Mouse (Mus musculus): ENCODE results near the gene Psmg3. TPM values are rescaled to one million over a fixed set of nuclear protein-coding genes. Genes with fewer than 3 reads are reported as not detected.
A peak's percentile ranks its signal among the peaks of the same experiment; 100 is the strongest.

Gene Psmg3
- total and polyA plus RNA-seq, 2 experiments from 2014 or later, result 23.6 to 60.6 TPM

GRCm38 (mm10) chr5:139801231-139801630 is 25.5 kb downstream of the Psmg3 start:
- 96% methylated on average over 8 of the region's 8 CpGs for WGBS
- no peaks in the 10 kb centered on the region for H3K9me3 ChIP-seq (ENCODE audit: low read length)
- no peak overlapping the region for H3K4me2 ChIP-seq (ENCODE audit: low read depth, low read length)
- H3K4me1 ChIP-seq (ENCODE audit: insufficient read depth, low read length), result peaks cover 28% of the 10 kb centered on the region
- H3K27ac ChIP-seq, result no peak overlapping the region
- no peak for DNase-seq (ENCODE audit: low spot score)
- no peaks in the 10 kb centered on the region for H3K27me3 ChIP-seq (ENCODE audit: insufficient read depth, low read length)
- H3K4me3 ChIP-seq (ENCODE audit: low read length), result no peak overlapping the region
- no peak for TF ChIP-seq CTCF (IDR thresholded peaks at IDR 0.05; ENCODE audit: low read depth)
- no peak overlapping the region for H3K9ac ChIP-seq (replicated peaks; ENCODE audit: low read length)
- peaks cover 16% of the 10 kb centered on the region; the same call in 1 of the 2 replicates for H3K36me3 ChIP-seq (ENCODE audit: insufficient read depth, low read length)
- no peak for ATAC-seq

- no peak overlapping the region for H3K9ac ChIP-seq (replicated peaks; ENCODE audit: low read length)
These were observed 26.7 kb downstream of the Psmg3 start for GRCm38 (mm10) chr5:139799801-139800590.

GRCm38 (mm10) chr5:139799041-139799440 is 27.6 kb downstream of the Psmg3 start:
- H3K36me3 ChIP-seq (ENCODE audit: insufficient read depth, low read length), result peaks cover 16% of the 10 kb centered on the region; the same call in 1 of the 2 replicates
- no peaks in the 10 kb centered on the region for H3K27me3 ChIP-seq (ENCODE audit: insufficient read depth, low read length)
- no peak overlapping the region for H3K4me3 ChIP-seq (ENCODE audit: low read length)
- TF ChIP-seq CTCF (IDR thresholded peaks at IDR 0.05; ENCODE audit: low read depth), result no peak
- H3K27ac ChIP-seq, result no peak overlapping the region; the same call in 1 of the 2 replicates
- H3K9me3 ChIP-seq (ENCODE audit: low read length), result no peaks in the 10 kb centered on the region
- ATAC-seq (no peak), DNase-seq (ENCODE audit: low spot score) (no peak)
- no peak overlapping the region for H3K9ac ChIP-seq (replicated peaks; ENCODE audit: low read length)
- H3K4me2 ChIP-seq (ENCODE audit: low read depth, low read length), result peak overlapping the region; percentile 58; the same call in 1 of the 2 replicates
- H3K4me1 ChIP-seq (ENCODE audit: insufficient read depth, low read length), result peaks cover 28% of the 10 kb centered on the region
- 86% methylated on average over 9 of the region's 9 CpGs for WGBS

More at GRCm38 (mm10) chr5:139799801-139800590, 26.7 kb downstream of the Psmg3 start:
- DNase-seq (ENCODE audit: low spot score) (no peak), ATAC-seq (no peak)
- H3K4me3 ChIP-seq (ENCODE audit: low read length), result no peak overlapping the region
- H3K36me3 ChIP-seq (ENCODE audit: insufficient read depth, low read length), result peaks cover 16% of the 10 kb centered on the region; the same call in 1 of the 2 replicates
- 87% methylated on average over 33 of the region's 33 CpGs for WGBS
- TF ChIP-seq CTCF (IDR thresholded peaks at IDR 0.05; ENCODE audit: low read depth), result no peak
- no peaks in the 10 kb centered on the region for H3K9me3 ChIP-seq (ENCODE audit: low read length)
- no peaks in the 10 kb centered on the region for H3K27me3 ChIP-seq (ENCODE audit: insufficient read depth, low read length)
- peaks cover 28% of the 10 kb centered on the region for H3K4me1 ChIP-seq (ENCODE audit: insufficient read depth, low read length)
- no peak overlapping the region for H3K27ac ChIP-seq
- H3K4me2 ChIP-seq (ENCODE audit: low read depth, low read length), result no peak overlapping the region

GRCm38 (mm10) chr5:139798168-139798900 is 28.4 kb downstream of the Psmg3 start:
- peak overlapping the region; percentile 58 for H3K4me2 ChIP-seq (ENCODE audit: low read depth, low read length)
- ATAC-seq, result peak; percentile 52; the same call in 1 of the 2 replicates
- H3K27ac ChIP-seq, result peak overlapping the region; percentile 84
- H3K4me1 ChIP-seq (ENCODE audit: insufficient read depth, low read length), result peaks cover 28% of the 10 kb centered on the region
- DNase-seq (ENCODE audit: low spot score), result peak; percentile 28
- peaks cover 16% of the 10 kb centered on the region; the same call in 1 of the 2 replicates for H3K36me3 ChIP-seq (ENCODE audit: insufficient read depth, low read length)
- no peak for TF ChIP-seq CTCF (IDR thresholded peaks at IDR 0.05; ENCODE audit: low read depth)
- H3K27me3 ChIP-seq (ENCODE audit: insufficient read depth, low read length), result no peaks in the 10 kb centered on the region
- peak overlapping the region; percentile 50 for H3K9ac ChIP-seq (replicated peaks; ENCODE audit: low read length)
- H3K9me3 ChIP-seq (ENCODE audit: low read length), result no peaks in the 10 kb centered on the region
- H3K4me3 ChIP-seq (ENCODE audit: low read length), result peak overlapping the region; percentile 30
- WGBS, result 21% methylated on average over 11 of the region's 12 CpGs

DNA sequence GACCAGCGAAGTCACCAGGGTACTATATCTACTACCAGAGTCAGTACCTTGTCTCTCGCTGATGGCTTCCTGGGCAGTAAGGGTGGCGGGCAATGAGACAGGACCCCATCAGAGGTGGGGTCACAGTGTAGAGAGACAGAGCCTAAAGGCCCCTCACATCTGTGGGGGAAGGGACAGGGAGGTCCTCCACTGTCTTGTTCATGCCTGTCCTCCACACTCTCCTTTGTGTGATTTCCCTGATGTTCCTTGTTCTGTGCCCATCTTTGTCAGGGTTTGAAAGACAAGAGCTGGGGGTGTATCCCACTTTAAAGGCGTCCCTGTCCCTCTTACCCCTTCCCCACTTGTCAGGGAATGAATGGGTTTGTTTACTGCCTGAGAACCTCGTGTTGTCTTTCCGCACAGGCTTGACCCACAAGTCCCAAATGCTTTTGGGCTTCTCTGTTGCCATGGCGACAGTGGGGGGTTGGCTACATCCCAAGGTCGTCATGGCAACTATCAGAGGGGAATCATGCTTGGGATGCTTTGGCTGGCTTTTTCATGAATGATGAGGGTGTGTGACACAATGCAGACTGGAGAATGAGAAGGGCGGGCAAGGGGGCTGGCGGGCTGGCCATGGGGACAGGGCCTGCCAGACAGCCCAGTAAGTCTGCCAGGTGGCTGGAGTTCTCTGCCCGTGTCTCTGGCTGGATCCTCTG is 29.1 kb downstream of the Psmg3 start:
- WGBS, result 13% methylated on average over 11 of the region's 11 CpGs
- Histone ChIP-seq H3K4me3 (ENCODE audit: low read length) (peak overlapping the region; percentile 30), H3K9ac (replicated peaks; ENCODE audit: low read length) (peak overlapping the region; percentile 50), H3K27me3 (ENCODE audit: insufficient read depth, low read length) (no peaks in the 10 kb centered on the region), H3K9me3 (ENCODE audit: low read length) (no peaks in the 10 kb centered on the region), H3K36me3 (ENCODE audit: insufficient read depth, low read length) (peaks cover 16% of the 10 kb centered on the region; the same call in 1 of the 2 replicates), H3K4me1 (ENCODE audit: insufficient read depth, low read length) (peaks cover 28% of the 10 kb centered on the region), H3K27ac (peak overlapping the region; percentile 84), H3K4me2 (ENCODE audit: low read depth, low read length) (peak overlapping the region; percentile 58)
- TF ChIP-seq CTCF (IDR thresholded peaks at IDR 0.05; ENCODE audit: low read depth), result no peak
- DNase-seq (ENCODE audit: low spot score) (peak; percentile 95), ATAC-seq (peak; percentile 90)

DNA sequence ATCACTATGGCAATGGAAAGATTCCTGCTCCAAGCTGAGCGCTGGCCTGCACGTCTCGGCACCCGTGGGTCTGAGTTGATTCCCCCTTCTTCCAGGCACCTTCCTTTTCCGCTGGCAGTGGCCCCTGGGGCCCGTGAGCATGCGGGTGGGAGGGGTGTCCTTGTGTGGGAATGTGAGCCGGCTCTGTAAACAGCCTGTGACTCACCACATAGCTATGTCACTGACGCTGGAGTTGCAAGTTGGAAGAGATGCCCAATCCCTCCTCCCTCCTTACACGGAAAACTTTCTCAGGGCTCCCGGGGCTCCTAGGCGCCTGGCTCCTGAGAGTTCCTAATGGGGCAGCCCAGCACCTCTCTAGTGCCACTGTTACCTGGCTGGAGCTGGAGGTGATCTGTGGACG is 29.8 kb downstream of the Psmg3 start:
- 11% methylated on average over 13 of the region's 13 CpGs for WGBS
- ATAC-seq (peak; percentile 29), DNase-seq (ENCODE audit: low spot score) (peak; percentile 47)
- H3K4me1 ChIP-seq (ENCODE audit: insufficient read depth, low read length), result peaks cover 34% of the 10 kb centered on the region
- no peak overlapping the region for H3K4me3 ChIP-seq (ENCODE audit: low read length)
- TF ChIP-seq CTCF (IDR thresholded peaks at IDR 0.05; ENCODE audit: low read depth), result no peak
- H3K9ac ChIP-seq (replicated peaks; ENCODE audit: low read length), result no peak overlapping the region
- peak overlapping the region; percentile 84; the same call in 1 of the 2 replicates for H3K27ac ChIP-seq
- peak overlapping the region; percentile 58 for H3K4me2 ChIP-seq (ENCODE audit: low read depth, low read length)
- no peaks in the 10 kb centered on the region for H3K27me3 ChIP-seq (ENCODE audit: insufficient read depth, low read length)
- peaks cover 16% of the 10 kb centered on the region; the same call in 1 of the 2 replicates for H3K36me3 ChIP-seq (ENCODE audit: insufficient read depth, low read length)
- H3K9me3 ChIP-seq (ENCODE audit: low read length), result no peaks in the 10 kb centered on the region
